Mouse (Mus musculus) neural tube, embryonic 12.5 days (tissue): ENCODE measurements around the gene Gm3285. TPM values are rescaled to one million over a fixed set of nuclear protein-coding genes. Genes with fewer than 3 reads are reported as not detected.
A peak's percentile ranks its signal among the peaks of the same experiment; 100 is the strongest.

Experiments
- ATAC-seq: fragments of 200-750 bp; cut with Nextera tagmentation; 2 replicates; pipeline ENCODE4 v1.8.0; 2017; ENCODE audit warnings: low read depth, mild to moderate bottlenecking, moderate TSS enrichment, moderate library complexity; ENCODE audit not compliant: low FRiP score
- H3K27ac ChIP-seq: fragments of 300-500 bp; sonication (generic); 2 replicates; pipeline ENCODE4 v1.5.1; 2016
- H3K27me3 ChIP-seq: fragments of 300-500 bp; sonication (generic); replicated peaks from 2 replicates; pipeline ENCODE4 v1.6.1; 2016; ENCODE audit warnings: mild to moderate bottlenecking
- H3K36me3 ChIP-seq: fragments of 300-500 bp; sonication (generic); 2 replicates; pipeline ENCODE4 v1.6.1; 2016; ENCODE audit warnings: mild to moderate bottlenecking
- H3K4me1 ChIP-seq: fragments of 300-500 bp; sonication (generic); 2 replicates; pipeline ENCODE4 v1.6.1; 2016
- H3K4me2 ChIP-seq: fragments of 300-500 bp; sonication (generic); replicated peaks from 2 replicates; pipeline ENCODE4 v1.6.1; 2016; ENCODE audit warnings: mild to moderate bottlenecking
- H3K4me3 ChIP-seq: fragments of 300-500 bp; sonication (generic); 2 replicates; pipeline ENCODE4 v1.5.1; 2016
- H3K9ac ChIP-seq: fragments of 300-500 bp; sonication (generic); 2 replicates; pipeline ENCODE4 v1.6.1; 2016; ENCODE audit warnings: mild to moderate bottlenecking
- H3K9me3 ChIP-seq: fragments of 300-500 bp; sonication (generic); 2 replicates; pipeline ENCODE4 v1.6.1; 2016; ENCODE audit warnings: mild to moderate bottlenecking
- WGBS: fragments of 180-500 bp; shearing (Covaris S2); methylation state at CpG from one replicate; pipeline ENCODE4 v1.1.7; 2016; 5-methylcytosine and 5-hydroxymethylcytosine counted together
- polyA plus RNA-seq: library from polyadenylated mRNA; unstranded; fragments of >200 nt; fragmentation: Nextera tagmentation; extraction: Ambion mirVana; gene quantifications from 2 replicates; pipeline ENCODE4 v1.2.1, GENCODE M21; 2016

Gene Gm3285
- polyA plus RNA-seq, 1 experiment from 2014 or later, result not detected

- H3K27ac ChIP-seq, result no peak overlapping the region
- ATAC-seq, result no peak
These were observed 39.4 kb downstream of the Gm3285 start for GRCm38 (mm10) chr10:77900903-77901818.

GRCm38 (mm10) chr10:77901871-77902210 is 40.1 kb downstream of the Gm3285 start:
- peak overlapping the region; percentile 51 for H3K4me3 ChIP-seq
- H3K9me3 ChIP-seq, result no peaks in the 10 kb centered on the region
- no peak; the same call in 1 of the 2 replicates for ATAC-seq
- 3% methylated on average over 14 of the region's 14 CpGs for WGBS
- H3K27me3 ChIP-seq, result 0 out of 2 replicates have a peak, but pooled peaks cover 4% of the 10 kb centered on the region
- peaks cover 12% of the 10 kb centered on the region; the same call in 1 of the 2 replicates for H3K4me1 ChIP-seq
- H3K9ac ChIP-seq, result peak overlapping the region; percentile 59
- H3K4me2 ChIP-seq, result peak overlapping the region; percentile 83
- no peaks in the 10 kb centered on the region for H3K36me3 ChIP-seq
- H3K27ac ChIP-seq, result no peak overlapping the region

More at GRCm38 (mm10) chr10:77900903-77901818, 39.4 kb downstream of the Gm3285 start:
- Histone ChIP-seq H3K9ac (peak overlapping the region; percentile 59; the same call in 1 of the 2 replicates), H3K36me3 (no peaks in the 10 kb centered on the region), H3K4me1 (peaks cover 12% of the 10 kb centered on the region; the same call in 1 of the 2 replicates), H3K9me3 (no peaks in the 10 kb centered on the region), H3K27me3 (0 out of 2 replicates have a peak, but pooled peaks cover 4% of the 10 kb centered on the region), H3K4me2 (peak overlapping the region; percentile 83), H3K4me3 (peak overlapping the region; percentile 51; the same call in 1 of the 2 replicates)
- 85% methylated on average over 27 of the region's 27 CpGs for WGBS

- H3K36me3 ChIP-seq, result no peaks in the 10 kb centered on the region
- H3K9me3 ChIP-seq, result no peaks in the 10 kb centered on the region
- H3K4me1 ChIP-seq, result peaks cover 12% of the 10 kb centered on the region; the same call in 1 of the 2 replicates
- peak; percentile 79 for ATAC-seq
- peak within 1 kb of the TSS; percentile 51 for H3K4me3 ChIP-seq
- H3K9ac ChIP-seq, result peak within 1 kb of the TSS; percentile 59
- peak within 1 kb of the TSS; percentile 83 for H3K4me2 ChIP-seq
- H3K27ac ChIP-seq, result no peak within 1 kb of the TSS
- H3K27me3 ChIP-seq, result 0 out of 2 replicates have a peak, but pooled peaks cover 4% of the 10 kb centered on the region
- WGBS, result 1% methylated on average over 45 of the region's 46 CpGs
These were observed 40.6 kb downstream of the Gm3285 start, which contains the start of gene Lrrc3 for GRCm38 (mm10) chr10:77902211-77902893. TSS of gene Lrrc3 (minus strand) at chr10:77902536.

- Histone ChIP-seq H3K27ac (no peak overlapping the region), H3K4me2 (peak overlapping the region; percentile 83), H3K4me3 (peak overlapping the region; percentile 51), H3K4me1 (peaks cover 12% of the 10 kb centered on the region; the same call in 1 of the 2 replicates), H3K9me3 (no peaks in the 10 kb centered on the region), H3K9ac (peak overlapping the region; percentile 59), H3K36me3 (no peaks in the 10 kb centered on the region), H3K27me3 (0 out of 2 replicates have a peak, but pooled peaks cover 4% of the 10 kb centered on the region)
- WGBS, result 6% methylated on average over 35 of the region's 35 CpGs
- peak; percentile 89 for ATAC-seq
These were observed 41.3 kb downstream of the Gm3285 start for GRCm38 (mm10) chr10:77902894-77903715.

Other genes with a start within 250 kb of the Gm3285 start
- 90.9 and 93.7 TPM in 2 replicates for gene Ube2g2, start 239.7 kb upstream of the Gm3285 start, polyA plus RNA-seq
- 0.98 and 1.2 TPM in 2 replicates for gene Tspear, start 175.4 kb upstream of the Gm3285 start, polyA plus RNA-seq
- gene Gm19402, start 171.2 kb upstream of the Gm3285 start, polyA plus RNA-seq, result not detected in 2 replicates
- gene Gm9508, start 164.7 kb upstream of the Gm3285 start, polyA plus RNA-seq, result not detected in 2 replicates
- gene Gm10272, start 155.3 kb upstream of the Gm3285 start, polyA plus RNA-seq, result not detected in 2 replicates
- gene Gm10024, start 150.5 kb upstream of the Gm3285 start, polyA plus RNA-seq, result not detected in 2 replicates
- not detected in 2 replicates for gene Gm10142, start 146.2 kb upstream of the Gm3285 start, polyA plus RNA-seq
- not detected in 2 replicates for gene Krtap12-1, start 141.4 kb upstream of the Gm3285 start, polyA plus RNA-seq
- not detected in 2 replicates for gene Gm10100, start 135.5 kb upstream of the Gm3285 start, polyA plus RNA-seq
- gene Gm18596, start 119.3 kb upstream of the Gm3285 start, polyA plus RNA-seq, result not detected in 2 replicates
- not detected in 2 replicates for gene Gm9736, start 110.6 kb upstream of the Gm3285 start, polyA plus RNA-seq
- gene Gm3233, start 102.3 kb upstream of the Gm3285 start, polyA plus RNA-seq, result not detected in 2 replicates
- not detected in 2 replicates for gene Gm3238, start 90.7 kb upstream of the Gm3285 start, polyA plus RNA-seq
- not detected in 2 replicates for gene Gm7138, start 85.0 kb upstream of the Gm3285 start, polyA plus RNA-seq
- not detected in 2 replicates for gene Gm3250, start 79.4 kb upstream of the Gm3285 start, polyA plus RNA-seq
- not detected in 2 replicates for gene Gm7137, start 73.8 kb upstream of the Gm3285 start, polyA plus RNA-seq
- gene Gm9639, start 66.9 kb upstream of the Gm3285 start, polyA plus RNA-seq, result not detected in 2 replicates
- not detected in 2 replicates for gene Gm19668, start 62.8 kb upstream of the Gm3285 start, polyA plus RNA-seq
- not detected in 2 replicates for gene Gm9507, start 50.1 kb upstream of the Gm3285 start, polyA plus RNA-seq
- gene Gm2696, start 47.3 kb upstream of the Gm3285 start, polyA plus RNA-seq, result not detected in 2 replicates
- gene Krtap10-4, start 34.9 kb upstream of the Gm3285 start, polyA plus RNA-seq, result not detected in 2 replicates
- gene Krtap10-10, start 26.0 kb upstream of the Gm3285 start, polyA plus RNA-seq, result not detected in 2 replicates
- gene Gm36176, start 15.2 kb upstream of the Gm3285 start, polyA plus RNA-seq, result not detected in 2 replicates
- not detected in 2 replicates for gene Gm10318, start 9.1 kb upstream of the Gm3285 start, polyA plus RNA-seq
- gene Lrrc3, start 40.6 kb downstream of the Gm3285 start, polyA plus RNA-seq, result 8.0 and 8.4 TPM in 2 replicates
- 2.2 and 3.0 TPM in 2 replicates for gene Trpm2, start 108.6 kb downstream of the Gm3285 start, polyA plus RNA-seq
- 35.4 and 35.8 TPM in 2 replicates for gene 1810043G02Rik, start 116.5 kb downstream of the Gm3285 start, polyA plus RNA-seq
- 113 and 115 TPM in 2 replicates for gene Pfkl, start 148.1 kb downstream of the Gm3285 start, polyA plus RNA-seq
- not detected in 2 replicates for gene Dnmt3l, start 180.0 kb downstream of the Gm3285 start, polyA plus RNA-seq
- gene Aire, start 181.6 kb downstream of the Gm3285 start, polyA plus RNA-seq, result 0.17 and 0.22 TPM in 2 replicates
- gene Icosl, start 207.3 kb downstream of the Gm3285 start, polyA plus RNA-seq, result 1.3 TPM in 2 replicates